Mouse (Mus musculus) limb, embryonic 14.5 days (tissue): ENCODE results near the gene Nme3. TPM values are rescaled to one million over a fixed set of nuclear protein-coding genes. Genes with fewer than 3 reads are reported as not detected.
A peak's percentile ranks its signal among the peaks of the same experiment; 100 is the strongest.

ENCODE experiments used
- ATAC-seq: fragments of 200-750 bp; cut with Nextera tagmentation; 2 replicates; pipeline ENCODE4 v1.8.0; 2017; ENCODE audit warnings: low read depth, moderate number of reproducible peaks, moderate TSS enrichment; ENCODE audit not compliant: low FRiP score
- DNase-seq: peaks from one replicate; pipeline ENCODE4 v3.0.0-alpha.2; 2015; ENCODE audit warnings: low spot score
- H3K27ac ChIP-seq: fragments of 300-500 bp; sonication (generic); replicated peaks from 2 replicates; pipeline ENCODE4 v1.5.1; 2014; ENCODE audit warnings: low read depth, mild to moderate bottlenecking, low read length, moderate library complexity, mixed read lengths
- H3K27me3 ChIP-seq: fragments of 300-500 bp; sonication (generic); 2 replicates; pipeline ENCODE4 v1.6.1; 2014; ENCODE audit warnings: low read length, mixed read lengths; ENCODE audit not compliant: control insufficient read depth, insufficient read depth
- H3K36me3 ChIP-seq: fragments of 300-500 bp; sonication (generic); 2 replicates; pipeline ENCODE4 v1.6.1; 2014; ENCODE audit warnings: mild to moderate bottlenecking, low read length, moderate library complexity, mixed read lengths; ENCODE audit not compliant: control insufficient read depth, insufficient read depth
- H3K4me1 ChIP-seq: fragments of 300-500 bp; sonication (generic); 2 replicates; pipeline ENCODE4 v1.6.1; 2014; ENCODE audit warnings: antibody characterized with exemption, low read length, mixed read lengths; ENCODE audit not compliant: control insufficient read depth, insufficient read depth
- H3K4me2 ChIP-seq: fragments of 300-500 bp; sonication (generic); replicated peaks from 2 replicates; pipeline ENCODE4 v1.6.1; 2014; ENCODE audit warnings: low read depth, mild to moderate bottlenecking, low read length, moderate library complexity; ENCODE audit not compliant: severe bottlenecking
- H3K4me3 ChIP-seq: fragments of 300-500 bp; sonication (generic); replicated peaks from 2 replicates; pipeline ENCODE4 v1.5.1; 2014; ENCODE audit warnings: low read length
- H3K9ac ChIP-seq: fragments of 300-500 bp; sonication (generic); 2 replicates; pipeline ENCODE4 v1.6.1; 2014; ENCODE audit warnings: mild to moderate bottlenecking, low read depth, low read length, moderate library complexity; ENCODE audit not compliant: severe bottlenecking
- H3K9me3 ChIP-seq: fragments of 300-500 bp; sonication (generic); 2 replicates; pipeline ENCODE4 v1.6.1; 2016; ENCODE audit warnings: low read length; ENCODE audit not compliant: control insufficient read depth
- POLR2A ChIP-seq: fragments of 200-500 bp; IDR thresholded peaks from 2 replicates; pipeline ENCODE4 v1.8.0; 2012; ENCODE audit warnings: inconsistent platforms, mild to moderate bottlenecking, moderate library complexity, borderline replicate concordance; ENCODE audit not compliant: insufficient read depth, insufficient read length; ENCODE audit errors: extremely low read depth
- WGBS: fragments of 180-500 bp; shearing (Covaris S2); extraction: QIAGEN DNeasy Blood & Tissue Kit; methylation state at CpG from one replicate; pipeline ENCODE4 v1.1.7; 2014; 5-methylcytosine and 5-hydroxymethylcytosine counted together
- polyA plus RNA-seq, 2 experiments: library from polyadenylated mRNA; depleted of rRNA in 1 of 2; stranded (reverse) in 1 of 2; unstranded in 1 of 2; fragments of >200 nt; fragmentation: Nextera tagmentation in 1 of 2; extraction: Ambion mirVana in 1 of 2; gene quantifications; 2 replicates each; pipeline versions ENCODE4 v1.2.1 to v1.2.3; 2012 to 2014

Nme3 gene
- polyA plus RNA-seq (2012; rRNA removed) (30.3 and 36.5 TPM in 2 replicates), polyA plus RNA-seq (2014; fragmentation: Nextera tagmentation; extraction: Ambion mirVana) (47.6 and 48.4 TPM in 2 replicates)

- Histone ChIP-seq H3K36me3 (peaks cover 72% of the 10 kb centered on the region), H3K4me3 (peak within 1 kb of the TSS; percentile 70), H3K4me1 (peaks cover 22% of the 10 kb centered on the region), H3K9me3 (no peaks in the 10 kb centered on the region), H3K27me3 (no peaks in the 10 kb centered on the region), H3K4me2 (peak within 1 kb of the TSS; percentile 98), H3K9ac (peak within 1 kb of the TSS; percentile 86), H3K27ac (peak within 1 kb of the TSS; percentile 68)
- peak; percentile 46 for ATAC-seq
- DNase-seq = peak; percentile 63
- 5% methylated on average over 46 of the region's 50 CpGs for WGBS
- TF ChIP-seq POLR2A = no peak
These were observed at the start of gene Nme3 for GRCm38 (mm10) chr17:24896241-24896992. Gene Nme3 (plus strand): TSS chr17:24896500.

- H3K36me3 ChIP-seq = no peaks in the 10 kb centered on the region
These were observed 48.9 kb upstream of the Nme3 start for GRCm38 (mm10) chr17:24847386-24847785.

GRCm38 (mm10) chr17:24848600-24849031 is 47.7 kb upstream of the Nme3 start:
- no peak overlapping the region for H3K9ac ChIP-seq
- no peak for TF ChIP-seq POLR2A
- peak overlapping the region; percentile 95; the same call in 1 of the 2 replicates for H3K4me2 ChIP-seq
- no peaks in the 10 kb centered on the region for H3K9me3 ChIP-seq
- DNase-seq (no peak), ATAC-seq (no peak)
- no peaks in the 10 kb centered on the region for H3K27me3 ChIP-seq
- H3K4me1 ChIP-seq = peaks cover 11% of the 10 kb centered on the region
- peak overlapping the region; percentile 66; the same call in 1 of the 2 replicates for H3K4me3 ChIP-seq
- peaks cover 9% of the 10 kb centered on the region for H3K36me3 ChIP-seq
- H3K27ac ChIP-seq = no peak overlapping the region

More at GRCm38 (mm10) chr17:24847386-24847785, 48.9 kb upstream of the Nme3 start:
- Histone ChIP-seq H3K27ac (no peak overlapping the region), H3K4me3 (no peak overlapping the region), H3K27me3 (no peaks in the 10 kb centered on the region), H3K9ac (no peak overlapping the region), H3K9me3 (no peaks in the 10 kb centered on the region), H3K4me2 (no peak overlapping the region), H3K4me1 (peaks cover 11% of the 10 kb centered on the region)
- no peak for ATAC-seq
- WGBS = 88% methylated on average over 1 of the region's 1 CpGs
- no peak for TF ChIP-seq POLR2A
- DNase-seq = no peak

GRCm38 (mm10) chr17:24849733-24850064 is 46.6 kb upstream of the Nme3 start:
- WGBS = 0% methylated on average over 21 of the region's 21 CpGs
- H3K9me3 ChIP-seq = no peaks in the 10 kb centered on the region
- H3K36me3 ChIP-seq = peaks cover 13% of the 10 kb centered on the region
- 0 out of 2 replicates have a peak, but pooled peaks have one; percentile 19 for TF ChIP-seq POLR2A
- H3K4me3 ChIP-seq = peak overlapping the region; percentile 66
- no peaks in the 10 kb centered on the region for H3K27me3 ChIP-seq
- DNase-seq = no peak
- peak overlapping the region; percentile 81 for H3K27ac ChIP-seq
- peak overlapping the region; percentile 95 for H3K4me2 ChIP-seq
- peak; percentile 51 for ATAC-seq
- peaks cover 11% of the 10 kb centered on the region for H3K4me1 ChIP-seq
- H3K9ac ChIP-seq = peak overlapping the region; percentile 66

GRCm38 (mm10) chr17:24850065-24850772 is 46.1 kb upstream of the Nme3 start, which contains the start of gene Fahd1:
Gene Fahd1 (minus strand): TSS chr17:24850364.
- DNase-seq (peak; percentile 99), ATAC-seq (peak; percentile 100)
- 0 out of 2 replicates have a peak, but pooled peaks have one; percentile 44 for TF ChIP-seq POLR2A
- H3K4me2 ChIP-seq = peak within 1 kb of the TSS; percentile 95
- under 1% methylated on average over 49 of the region's 58 CpGs for WGBS
- peak within 1 kb of the TSS; percentile 66 for H3K4me3 ChIP-seq
- H3K4me1 ChIP-seq = peaks cover 11% of the 10 kb centered on the region
- H3K27me3 ChIP-seq = no peaks in the 10 kb centered on the region
- H3K9me3 ChIP-seq = no peaks in the 10 kb centered on the region
- H3K27ac ChIP-seq = peak within 1 kb of the TSS; percentile 81
- H3K9ac ChIP-seq = peak within 1 kb of the TSS; percentile 66
- peaks cover 13% of the 10 kb centered on the region for H3K36me3 ChIP-seq
